Mouse (Mus musculus) CH12.LX (cell line): Measurements from ENCODE around the gene Prr13.

Source experiments
- CHD1 ChIP-seq: IDR thresholded peaks from 2 replicates; pipeline ENCODE4 v1.6.1; 2012; ENCODE audit warnings: low read depth, low read length, improper control_type of control experiment, inconsistent platforms
- CTCF ChIP-seq, 2 experiments: IDR thresholded peaks in 1 of 2; conservative IDR thresholded peaks in 1 of 2; 2 replicates each; pipeline ENCODE4 v1.5.1; 2011 to 2012; ENCODE audit warnings: low read depth in 2 of 2, low read length in 2 of 2, improper control_type of control experiment in 1 of 2, inconsistent platforms in 1 of 2, mild to moderate bottlenecking in 1 of 2, moderate library complexity in 1 of 2
- ETS1 ChIP-seq: conservative IDR thresholded peaks from 2 replicates; pipeline ENCODE4 v1.6.1; 2012; ENCODE audit warnings: low read depth, mild to moderate bottlenecking, inconsistent platforms, low read length, improper control_type of control experiment, moderate library complexity
- GABPA ChIP-seq: IDR thresholded peaks from 2 replicates; pipeline ENCODE4 v1.6.1; 2012; ENCODE audit warnings: low read depth, low read length, improper control_type of control experiment, inconsistent platforms; ENCODE audit not compliant: insufficient replicate concordance
- HCFC1 ChIP-seq: IDR thresholded peaks from 2 replicates; pipeline ENCODE4 v1.6.1; 2012; ENCODE audit warnings: low read depth, mild to moderate bottlenecking, inconsistent platforms, low read length, improper control_type of control experiment
- MAZ ChIP-seq: IDR thresholded peaks from 2 replicates; pipeline ENCODE4 v1.6.1; 2012; ENCODE audit warnings: low read depth, mild to moderate bottlenecking, inconsistent platforms, low read length, improper control_type of control experiment, moderate library complexity
- POLR2A ChIP-seq: IDR thresholded peaks from 2 replicates; pipeline ENCODE4 v1.6.1; 2011; ENCODE audit warnings: low read depth, mild to moderate bottlenecking, improper control_type of control experiment, low read length
- POLR2AphosphoS2 ChIP-seq: IDR thresholded peaks from 2 replicates; pipeline ENCODE4 v1.6.1; 2011; ENCODE audit warnings: low read depth, low read length, improper control_type of control experiment
- SIN3A ChIP-seq: IDR thresholded peaks from 2 replicates; pipeline ENCODE4 v1.6.1; 2012; ENCODE audit warnings: low read length, improper control_type of control experiment, inconsistent platforms
- TBP ChIP-seq: conservative IDR thresholded peaks from 2 replicates; pipeline ENCODE4 v1.6.1; 2011; ENCODE audit warnings: low read depth, low read length, improper control_type of control experiment
- ZNF384 ChIP-seq: IDR thresholded peaks from 2 replicates; pipeline ENCODE4 v1.6.1; 2012; ENCODE audit warnings: low read depth, low read length, improper control_type of control experiment, inconsistent platforms

GRCm38 (mm10) chr15:102459847-102460246 is 1.0 kb downstream of the Prr13 start:
- TF ChIP-seq ETS1 (no peak), ZNF384 (no peak), POLR2A (no peak), SIN3A (peak; percentile 15; the same call in 1 of the 2 replicates), MAZ (no peak), GABPA (no peak), POLR2AphosphoS2 (no peak), TBP (no peak), CHD1 (no peak), CTCF (conservative IDR thresholded peaks at IDR 0.05 in 1 of 2, IDR thresholded peaks at IDR 0.05 in 1 of 2; ENCODE audit: low read depth in 2 of 2, low read length in 2 of 2) (no peak), HCFC1 (no peak)
